ENCODE assay signal across 15 mouse cellular contexts in genomic region chr1:156217941-156218340, GRCm38 (mm10). TPM values are rescaled to one million over a fixed set of nuclear protein-coding genes. Genes with fewer than 3 reads are reported as not detected.
DNase-seq lines count a peak whose midpoint lies in the region; ATAC-seq and TF ChIP-seq lines count a peak whose summit lies in the region.
"Had no signal": no experiment of that assay in that cellular context is flagged by ENCODE, and none has a peak within 500 bp of the region (broad histone marks: within the 10 kb centered on the region; RNA-seq: fewer than 3 reads in every experiment).

No protein-coding gene starts in this region.

- H3K36me3 ChIP-seq in heart, embryonic 13.5 days: no peaks in the 10 kb centered on the region
- H3K36me3 ChIP-seq in midbrain, embryonic 13.5 days: no peaks in the 10 kb centered on the region
- H3K36me3 ChIP-seq in midbrain, postnatal 0 days (ENCODE audit: insufficient read depth, low read length): no peaks in the 10 kb centered on the region
- H3K36me3 ChIP-seq in limb, embryonic 10.5 days: no peaks in the 10 kb centered on the region
- H3K36me3 ChIP-seq in kidney, embryonic 14.5 days (ENCODE audit: control insufficient read depth, insufficient read depth, low read length): no peaks in the 10 kb centered on the region
- H3K36me3 ChIP-seq: embryonic facial prominence, embryonic 12.5 days; forebrain, embryonic 12.5 days; kidney, embryonic 15.5 days; limb, embryonic 15.5 days had no signal

- no peak for TF ChIP-seq CTCF in midbrain, postnatal 0 days (IDR thresholded peaks at IDR 0.05)

- H3K9ac ChIP-seq in heart, embryonic 13.5 days: 0 out of 2 replicates have a peak overlapping the region, but pooled peaks have one; percentile 1
- H3K9ac ChIP-seq in midbrain, embryonic 13.5 days (replicated peaks): no peak overlapping the region
- H3K9ac ChIP-seq in midbrain, postnatal 0 days (replicated peaks; ENCODE audit: low read length, poor library complexity, severe bottlenecking): no peak overlapping the region
- no peak overlapping the region for H3K9ac ChIP-seq in kidney, embryonic 14.5 days (ENCODE audit: low read depth, low read length)
- H3K9ac ChIP-seq: embryonic facial prominence, embryonic 12.5 days; forebrain, embryonic 12.5 days; kidney, embryonic 15.5 days; limb, embryonic 15.5 days had no signal

- H3K27ac ChIP-seq in heart, embryonic 13.5 days (replicated peaks): peak overlapping the region; percentile 82
- 0 out of 2 replicates have a peak overlapping the region, but pooled peaks have one; percentile 7 for H3K27ac ChIP-seq in midbrain, embryonic 13.5 days
- no peak overlapping the region for H3K27ac ChIP-seq in midbrain, postnatal 0 days (ENCODE audit: low read depth, low read length)
- H3K27ac ChIP-seq in limb, embryonic 10.5 days: 0 out of 2 replicates have a peak overlapping the region, but pooled peaks have one; percentile 9
- H3K27ac ChIP-seq in kidney, embryonic 14.5 days (ENCODE audit: low read depth, low read length): no peak overlapping the region
- H3K27ac ChIP-seq: embryonic facial prominence, embryonic 12.5 days; forebrain, embryonic 12.5 days; kidney, embryonic 15.5 days; layer of hippocampus, adult 2 months; limb, embryonic 15.5 days had no signal

- H3K4me2 ChIP-seq in heart, embryonic 13.5 days: peak overlapping the region; percentile 36
- no peak overlapping the region for H3K4me2 ChIP-seq in midbrain, embryonic 13.5 days (replicated peaks)
- H3K4me2 ChIP-seq in midbrain, postnatal 0 days (ENCODE audit: low read depth, low read length, poor library complexity, severe bottlenecking): no peak overlapping the region
- H3K4me2 ChIP-seq in kidney, embryonic 14.5 days (replicated peaks; ENCODE audit: low read depth, low read length): no peak overlapping the region
- H3K4me2 ChIP-seq: embryonic facial prominence, embryonic 12.5 days; forebrain, embryonic 12.5 days; kidney, embryonic 15.5 days; limb, embryonic 15.5 days had no signal

- no peak overlapping the region for H3K4me3 ChIP-seq in heart, embryonic 13.5 days
- no peak overlapping the region for H3K4me3 ChIP-seq in midbrain, embryonic 13.5 days (replicated peaks)
- no peak overlapping the region for H3K4me3 ChIP-seq in midbrain, postnatal 0 days (ENCODE audit: low read depth, low read length)
- no peak overlapping the region for H3K4me3 ChIP-seq in limb, embryonic 10.5 days
- no peak overlapping the region for H3K4me3 ChIP-seq in kidney, embryonic 14.5 days (ENCODE audit: low read length)
- H3K4me3 ChIP-seq: embryonic facial prominence, embryonic 12.5 days; forebrain, embryonic 12.5 days; kidney, embryonic 15.5 days; layer of hippocampus, adult 2 months; limb, embryonic 15.5 days had no signal

- no peak for DNase-seq in heart, postnatal 25 days (ENCODE audit: low spot score)
- DNase-seq in midbrain, postnatal 0 days (ENCODE audit: low spot score): no peak
- no peak for DNase-seq in limb, embryonic 10.5 days (ENCODE audit: low spot score)
- no peak for DNase-seq in right cerebral cortex, postnatal 36 days (ENCODE audit: low spot score in 2 of 2)
- DNase-seq: cerebellum, adult 11 months; right cerebral cortex, postnatal 14 days had no signal

- H3K27me3 ChIP-seq in heart, embryonic 13.5 days (replicated peaks): no peaks in the 10 kb centered on the region
- no peaks in the 10 kb centered on the region for H3K27me3 ChIP-seq in midbrain, embryonic 13.5 days
- no peaks in the 10 kb centered on the region for H3K27me3 ChIP-seq in midbrain, postnatal 0 days (ENCODE audit: insufficient read depth, low read length)
- H3K27me3 ChIP-seq in limb, embryonic 10.5 days (ENCODE audit: low read depth, poor library complexity, severe bottlenecking): no peaks in the 10 kb centered on the region
- H3K27me3 ChIP-seq in kidney, embryonic 14.5 days (ENCODE audit: control insufficient read depth, insufficient read depth, low read length): no peaks in the 10 kb centered on the region
- H3K27me3 ChIP-seq: embryonic facial prominence, embryonic 12.5 days; forebrain, embryonic 12.5 days; limb, embryonic 15.5 days had no signal

- peaks cover 57% of the 10 kb centered on the region for H3K4me1 ChIP-seq in heart, embryonic 13.5 days
- H3K4me1 ChIP-seq in midbrain, embryonic 13.5 days (replicated peaks): peaks cover 23% of the 10 kb centered on the region
- no peaks in the 10 kb centered on the region; the same call in 1 of the 2 replicates for H3K4me1 ChIP-seq in midbrain, postnatal 0 days (ENCODE audit: insufficient read depth, low read length)
- H3K4me1 ChIP-seq in limb, embryonic 10.5 days: peaks cover 25% of the 10 kb centered on the region; the same call in 1 of the 2 replicates
- peaks cover 6% of the 10 kb centered on the region for H3K4me1 ChIP-seq in kidney, embryonic 14.5 days (ENCODE audit: control insufficient read depth, insufficient read depth, low read length)
- H3K4me1 ChIP-seq: embryonic facial prominence, embryonic 12.5 days had no signal

- intact Hi-C loops in heart, postnatal 25 days (cut with DNase I): no loop called here

- no peaks in the 10 kb centered on the region for H3K9me3 ChIP-seq in heart, embryonic 13.5 days
- H3K9me3 ChIP-seq in midbrain, embryonic 13.5 days: no peaks in the 10 kb centered on the region
- no peaks in the 10 kb centered on the region for H3K9me3 ChIP-seq in midbrain, postnatal 0 days (ENCODE audit: low read length)
- H3K9me3 ChIP-seq in limb, embryonic 10.5 days (replicated peaks): no peaks in the 10 kb centered on the region
- H3K9me3 ChIP-seq in kidney, embryonic 14.5 days (ENCODE audit: control insufficient read depth, low read length): no peaks in the 10 kb centered on the region
- H3K9me3 ChIP-seq: embryonic facial prominence, embryonic 12.5 days; forebrain, embryonic 12.5 days; kidney, embryonic 15.5 days; limb, embryonic 15.5 days had no signal

- no peak for ATAC-seq in heart, embryonic 13.5 days (ENCODE audit: extremely low read depth, insufficient number of reproducible peaks, low FRiP score, low TSS enrichment)
- ATAC-seq in midbrain, embryonic 13.5 days: no peak
- ATAC-seq in midbrain, postnatal 0 days (ENCODE audit: low FRiP score): no peak
- no peak for ATAC-seq in kidney, embryonic 14.5 days (ENCODE audit: low FRiP score, low TSS enrichment)
- ATAC-seq: inflammation-experienced regulatory T-cells, adult 6 months had no signal

- WGBS in heart, embryonic 13.5 days: 29% methylated on average over 8 of the region's 8 CpGs
- 79% methylated on average over 8 of the region's 8 CpGs for WGBS in midbrain, embryonic 13.5 days
- WGBS in midbrain, postnatal 0 days: 78% methylated on average over 8 of the region's 8 CpGs
- WGBS in limb, embryonic 10.5 days: 79% methylated on average over 8 of the region's 8 CpGs
- 67% methylated on average over 8 of the region's 8 CpGs for WGBS in kidney, embryonic 14.5 days

RNA-seq across cellular contexts. Expression of gene Fam163a, which starts 13.1 kb away (rescaled TPM):
- 2.0 and 2.5 TPM in 2 replicates for polyA plus RNA-seq in heart, embryonic 13.5 days (2015; fragmentation: Nextera tagmentation; extraction: Ambion mirVana)
- under 1 TPM in 1 of 2 experiments, not detected in 1; 0.06 TPM for total RNA-seq in heart, postnatal 25 days (2021)
- polyA plus RNA-seq in midbrain, embryonic 13.5 days (2015; fragmentation: Nextera tagmentation; extraction: Ambion mirVana): 8.4 and 12.4 TPM in 2 replicates
- 4.6 and 5.6 TPM in 2 replicates for total RNA-seq in midbrain, postnatal 0 days (2014; rRNA removed)
- polyA plus RNA-seq in midbrain, postnatal 0 days (2015; fragmentation: Nextera tagmentation; extraction: Ambion mirVana): 4.8 TPM in 2 replicates
- 0.33 and 0.34 TPM in 2 replicates for polyA plus RNA-seq in limb, embryonic 10.5 days (2016; fragmentation: Nextera tagmentation; extraction: Ambion mirVana)
- polyA plus RNA-seq in kidney, embryonic 14.5 days (2014; fragmentation: Nextera tagmentation; extraction: Ambion mirVana): 0.13 and 0.23 TPM in 2 replicates
- polyA plus RNA-seq: inflammation-experienced regulatory T-cells, adult 6 months had no signal

Comparison
In these comparisons a context has a peak if more than half of its experiments do, and no peak if none do; other contexts are left out.
1. H3K27ac ChIP-seq: peak in heart, embryonic 13.5 days (single experiment), midbrain, embryonic 13.5 days (single experiment) and limb, embryonic 10.5 days (single experiment); none in midbrain, postnatal 0 days (single experiment) and kidney, embryonic 14.5 days (single experiment).